Mouse (Mus musculus): Measurements from ENCODE around the gene 4930442H23Rik. TPM values are rescaled to one million over a fixed set of nuclear protein-coding genes. Genes with fewer than 3 reads are reported as not detected.

Gene 4930442H23Rik
- polyA plus RNA-seq, 1 experiment from 2014 or later: not detected

Other genes with a start within 250 kb of the 4930442H23Rik start
- 20.3 and 22.7 TPM in 2 replicates for gene Gng7, start 168.9 kb downstream of the 4930442H23Rik start, polyA plus RNA-seq (2014; fragmentation: Nextera tagmentation; extraction: Ambion mirVana)
- gene Diras1, start 158.2 kb downstream of the 4930442H23Rik start, polyA plus RNA-seq (2014; fragmentation: Nextera tagmentation; extraction: Ambion mirVana): 24.0 and 28.8 TPM in 2 replicates
- 26.7 and 34.6 TPM in 2 replicates for gene Slc39a3, start 146.4 kb downstream of the 4930442H23Rik start, polyA plus RNA-seq (2014; fragmentation: Nextera tagmentation; extraction: Ambion mirVana)
- gene Sgta, start 123.7 kb downstream of the 4930442H23Rik start, polyA plus RNA-seq (2014; fragmentation: Nextera tagmentation; extraction: Ambion mirVana): 264 and 279 TPM in 2 replicates
- gene Thop1, start 113.8 kb downstream of the 4930442H23Rik start, polyA plus RNA-seq (2014; fragmentation: Nextera tagmentation; extraction: Ambion mirVana): 33.3 and 36.8 TPM in 2 replicates
- 0.15 and 0.61 TPM in 2 replicates for gene Creb3l3, start 85.0 kb downstream of the 4930442H23Rik start, polyA plus RNA-seq (2014; fragmentation: Nextera tagmentation; extraction: Ambion mirVana)
- gene Map2k2, start 77.9 kb downstream of the 4930442H23Rik start, polyA plus RNA-seq (2014; fragmentation: Nextera tagmentation; extraction: Ambion mirVana): 219 and 228 TPM in 2 replicates
- gene Zbtb7a, start 48.6 kb downstream of the 4930442H23Rik start, polyA plus RNA-seq (2014; fragmentation: Nextera tagmentation; extraction: Ambion mirVana): 11.0 and 12.6 TPM in 2 replicates
- 48.4 and 51.4 TPM in 2 replicates for gene Pias4, start 15.9 kb downstream of the 4930442H23Rik start, polyA plus RNA-seq (2014; fragmentation: Nextera tagmentation; extraction: Ambion mirVana)
- 373 and 452 TPM in 2 replicates for gene Eef2, start 7.2 kb downstream of the 4930442H23Rik start, polyA plus RNA-seq (2014; fragmentation: Nextera tagmentation; extraction: Ambion mirVana)
- gene Dapk3, start 844 bp downstream of the 4930442H23Rik start, polyA plus RNA-seq (2014; fragmentation: Nextera tagmentation; extraction: Ambion mirVana): 64.5 and 67.3 TPM in 2 replicates
- not detected in 2 replicates for gene Nmrk2, start 18.2 kb upstream of the 4930442H23Rik start, polyA plus RNA-seq (2014; fragmentation: Nextera tagmentation; extraction: Ambion mirVana)
- 73.9 and 84.8 TPM in 2 replicates for gene Atcay, start 47.0 kb upstream of the 4930442H23Rik start, polyA plus RNA-seq (2014; fragmentation: Nextera tagmentation; extraction: Ambion mirVana)
- 21.1 and 25.1 TPM in 2 replicates for gene Zfr2, start 49.3 kb upstream of the 4930442H23Rik start, polyA plus RNA-seq (2014; fragmentation: Nextera tagmentation; extraction: Ambion mirVana)
- gene Matk, start 69.1 kb upstream of the 4930442H23Rik start, polyA plus RNA-seq (2014; fragmentation: Nextera tagmentation; extraction: Ambion mirVana): 21.8 and 37.6 TPM in 2 replicates
- 130 and 136 TPM in 2 replicates for gene Mrpl54, start 83.1 kb upstream of the 4930442H23Rik start, polyA plus RNA-seq (2014; fragmentation: Nextera tagmentation; extraction: Ambion mirVana)
- 26.1 and 27.8 TPM in 2 replicates for gene Apba3, start 83.1 kb upstream of the 4930442H23Rik start, polyA plus RNA-seq (2014; fragmentation: Nextera tagmentation; extraction: Ambion mirVana)
- 2.6 and 4.4 TPM in 2 replicates for gene Tjp3, start 107.7 kb upstream of the 4930442H23Rik start, polyA plus RNA-seq (2014; fragmentation: Nextera tagmentation; extraction: Ambion mirVana)
- 133 and 140 TPM in 2 replicates for gene Pip5k1c, start 109.1 kb upstream of the 4930442H23Rik start, polyA plus RNA-seq (2014; fragmentation: Nextera tagmentation; extraction: Ambion mirVana)
- 14.3 and 18.7 TPM in 2 replicates for gene Cactin, start 137.3 kb upstream of the 4930442H23Rik start, polyA plus RNA-seq (2014; fragmentation: Nextera tagmentation; extraction: Ambion mirVana)
- gene Tbxa2r, start 144.9 kb upstream of the 4930442H23Rik start, polyA plus RNA-seq (2014; fragmentation: Nextera tagmentation; extraction: Ambion mirVana): 1.9 and 4.6 TPM in 2 replicates
- 0.05 and 0.08 TPM in 2 replicates for gene Gipc3, start 159.4 kb upstream of the 4930442H23Rik start, polyA plus RNA-seq (2014; fragmentation: Nextera tagmentation; extraction: Ambion mirVana)
- 29.9 and 38.0 TPM in 2 replicates for gene Hmg20b, start 166.6 kb upstream of the 4930442H23Rik start, polyA plus RNA-seq (2014; fragmentation: Nextera tagmentation; extraction: Ambion mirVana)
- 8.4 and 8.7 TPM in 2 replicates for gene Mfsd12, start 173.6 kb upstream of the 4930442H23Rik start, polyA plus RNA-seq (2014; fragmentation: Nextera tagmentation; extraction: Ambion mirVana)
- 0.39 and 0.42 TPM in 2 replicates for gene 4930404N11Rik, start 182.0 kb upstream of the 4930442H23Rik start, polyA plus RNA-seq (2014; fragmentation: Nextera tagmentation; extraction: Ambion mirVana)
- gene Fzr1, start 194.7 kb upstream of the 4930442H23Rik start, polyA plus RNA-seq (2014; fragmentation: Nextera tagmentation; extraction: Ambion mirVana): 114 and 125 TPM in 2 replicates
- 61.0 and 68.0 TPM in 2 replicates for gene Dohh, start 200.6 kb upstream of the 4930442H23Rik start, polyA plus RNA-seq (2014; fragmentation: Nextera tagmentation; extraction: Ambion mirVana)
- 4.3 and 6.3 TPM in 2 replicates for gene Gm48551, start 200.6 kb upstream of the 4930442H23Rik start, polyA plus RNA-seq (2014; fragmentation: Nextera tagmentation; extraction: Ambion mirVana)
- gene Gm48552, start 205.2 kb upstream of the 4930442H23Rik start, polyA plus RNA-seq (2014; fragmentation: Nextera tagmentation; extraction: Ambion mirVana): 2.0 and 4.4 TPM in 2 replicates
- 1.3 and 2.0 TPM in 2 replicates for gene Smim24, start 209.2 kb upstream of the 4930442H23Rik start, polyA plus RNA-seq (2014; fragmentation: Nextera tagmentation; extraction: Ambion mirVana)

Measured in neural tube, embryonic 14.5 days (tissue).